Mouse (Mus musculus) forebrain, embryonic 11.5 days (tissue): Measurements from ENCODE around the gene Rbpj. TPM values are rescaled to one million over a fixed set of nuclear protein-coding genes. Genes with fewer than 3 reads are reported as not detected.

Experiments used
- ATAC-seq: fragments of 200-750 bp; cut with Nextera tagmentation; replicated peaks from 2 replicates; pipeline ENCODE4 v1.8.0; 2017; ENCODE audit warnings: moderate TSS enrichment; ENCODE audit not compliant: low FRiP score
- DNase-seq: peaks from one replicate; pipeline ENCODE4 v3.0.0-alpha.2; 2017; ENCODE audit warnings: low spot score
- H3K27ac ChIP-seq: fragments of 300-500 bp; sonication (generic); 2 replicates; pipeline ENCODE4 v1.5.1; 2014; ENCODE audit warnings: low read depth, low read length
- H3K27me3 ChIP-seq: fragments of 300-500 bp; sonication (generic); 2 replicates; pipeline ENCODE4 v1.6.1; 2014; ENCODE audit warnings: mild to moderate bottlenecking, low read length, mixed read lengths; ENCODE audit not compliant: control insufficient read depth, insufficient read depth
- H3K36me3 ChIP-seq: fragments of 300-500 bp; sonication (generic); 2 replicates; pipeline ENCODE4 v1.6.1; 2014; ENCODE audit warnings: mild to moderate bottlenecking, low read length, moderate library complexity, mixed read lengths; ENCODE audit not compliant: control insufficient read depth, insufficient read depth
- H3K4me1 ChIP-seq: fragments of 300-500 bp; sonication (generic); replicated peaks from 2 replicates; pipeline ENCODE4 v1.6.1; 2014; ENCODE audit warnings: low read length, mixed read lengths; ENCODE audit not compliant: control insufficient read depth, insufficient read depth
- H3K4me2 ChIP-seq: fragments of 300-500 bp; sonication (generic); 2 replicates; pipeline ENCODE4 v1.6.1; 2014; ENCODE audit warnings: low read depth, mild to moderate bottlenecking, low read length, moderate library complexity, mixed read lengths; ENCODE audit not compliant: severe bottlenecking
- H3K4me3 ChIP-seq: fragments of 300-500 bp; sonication (generic); 2 replicates; pipeline ENCODE4 v1.5.1; 2014; ENCODE audit warnings: low read depth, low read length
- H3K9ac ChIP-seq: fragments of 300-500 bp; sonication (generic); 2 replicates; pipeline ENCODE4 v1.6.1; 2014; ENCODE audit warnings: low read length
- H3K9me3 ChIP-seq: fragments of 300-500 bp; sonication (generic); 2 replicates; pipeline ENCODE4 v1.6.1; 2016; ENCODE audit warnings: low read length, mixed read lengths; ENCODE audit not compliant: control insufficient read depth
- WGBS: fragments of 180-500 bp; shearing (Covaris S2); extraction: QIAGEN DNeasy Blood & Tissue Kit; methylation state at CpG from one replicate; pipeline ENCODE4 v1.1.7; 2014; 5-methylcytosine and 5-hydroxymethylcytosine counted together
- polyA plus RNA-seq: library from polyadenylated mRNA; unstranded; fragments of >200 nt; fragmentation: Nextera tagmentation; extraction: Ambion mirVana; gene quantifications from 2 replicates; pipeline ENCODE4 v1.2.1, GENCODE M21; 2014

The Rbpj gene
- polyA plus RNA-seq, 1 experiment from 2014 or later: 61.5 TPM

DNA sequence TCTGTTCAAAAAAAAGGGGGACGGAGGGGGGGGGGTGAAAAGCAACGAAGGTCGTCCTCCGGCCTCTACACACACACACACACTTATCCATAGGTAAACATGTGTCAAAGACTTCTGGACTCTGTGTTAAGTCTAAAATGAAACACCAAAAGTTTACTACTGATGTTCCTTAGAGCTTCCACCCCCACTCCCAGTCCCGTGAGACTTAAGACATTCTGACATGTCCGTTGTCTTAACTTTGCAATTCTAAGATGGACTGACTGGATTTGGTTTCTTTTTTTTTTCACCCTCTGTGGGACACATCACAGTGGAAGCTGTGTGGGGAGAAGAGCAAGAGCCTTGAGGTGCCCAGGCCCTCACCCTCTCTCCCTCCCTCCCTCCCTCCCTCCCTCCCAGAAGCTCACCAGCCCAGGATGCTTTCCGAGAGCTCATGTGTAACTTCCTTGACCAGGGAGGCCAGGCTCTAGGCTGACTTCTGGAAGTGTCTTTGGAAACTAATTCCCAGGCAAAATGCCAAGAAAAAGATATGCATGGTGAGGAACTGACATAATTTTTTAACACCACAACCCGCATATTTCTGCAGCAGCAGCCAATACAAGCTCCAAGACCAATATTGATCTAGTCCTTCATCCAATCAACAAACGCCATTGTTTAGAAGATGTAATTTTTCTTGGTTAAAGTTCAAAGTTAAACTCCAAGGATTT, 31.0 kb downstream of the Rbpj start:
- Histone ChIP-seq H3K4me1 (no peaks in the 10 kb centered on the region), H3K4me2 (no peak overlapping the region), H3K9me3 (no peaks in the 10 kb centered on the region), H3K27ac (no peak overlapping the region), H3K27me3 (no peaks in the 10 kb centered on the region), H3K4me3 (no peak overlapping the region), H3K36me3 (no peaks in the 10 kb centered on the region), H3K9ac (no peak overlapping the region)
- no peak for ATAC-seq
- WGBS: 90% methylated on average over 9 of the region's 9 CpGs
- no peak for DNase-seq

DNA sequence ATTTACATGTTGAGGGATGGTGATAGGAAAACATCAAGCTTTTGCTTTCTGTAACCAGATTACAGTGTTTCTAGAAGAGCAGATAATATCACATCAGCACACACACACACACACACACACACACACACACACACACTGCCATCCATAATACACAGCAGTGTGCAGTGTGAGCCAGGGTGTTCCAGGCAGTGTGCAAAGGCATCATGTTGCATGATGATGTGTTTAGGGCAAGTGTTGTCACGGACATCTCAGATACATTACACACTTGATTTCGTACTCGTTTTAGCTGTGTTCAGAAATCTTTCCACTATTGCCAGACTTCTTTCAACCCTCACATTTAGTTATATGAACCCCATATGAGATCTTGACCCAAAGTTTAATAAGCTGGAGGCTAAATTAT, 33.6 kb downstream of the Rbpj start:
- Histone ChIP-seq H3K4me3 (no peak overlapping the region), H3K27me3 (no peaks in the 10 kb centered on the region), H3K4me2 (no peak overlapping the region), H3K9me3 (no peaks in the 10 kb centered on the region), H3K4me1 (no peaks in the 10 kb centered on the region), H3K36me3 (no peaks in the 10 kb centered on the region), H3K9ac (no peak overlapping the region), H3K27ac (no peak overlapping the region)
- 92% methylated on average over 3 of the region's 3 CpGs for WGBS
- DNase-seq (no peak), ATAC-seq (no peak)

DNA sequence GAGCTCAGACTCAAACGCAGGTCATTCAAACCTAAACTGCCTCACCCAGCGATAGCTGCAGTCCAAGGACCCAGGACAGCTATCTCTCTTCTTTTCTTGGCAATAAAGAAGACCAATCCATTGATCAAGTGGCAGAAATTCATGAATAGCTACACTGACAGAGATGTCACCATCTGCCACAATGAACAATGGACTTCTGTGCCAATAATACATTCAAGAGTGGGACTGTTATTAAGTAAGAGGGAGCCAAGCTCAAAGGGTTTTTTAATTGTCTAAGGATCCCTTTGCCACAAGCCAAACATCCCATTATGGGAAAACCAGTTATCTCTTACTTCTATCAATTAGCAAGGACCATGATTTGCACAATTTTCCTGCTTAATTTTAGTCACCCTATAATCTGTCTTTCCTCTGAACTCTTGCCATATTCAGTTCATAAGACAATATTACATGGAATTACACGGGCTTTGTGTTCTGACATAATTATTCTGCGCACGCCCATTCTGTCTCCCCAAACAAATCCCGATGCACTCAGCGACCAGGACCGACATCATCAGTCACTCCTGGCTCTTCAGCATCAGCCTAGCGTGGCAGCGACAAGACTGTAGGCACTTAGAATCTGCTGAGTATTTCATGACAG, 34.7 kb downstream of the Rbpj start:
- Histone ChIP-seq H3K36me3 (no peaks in the 10 kb centered on the region), H3K4me3 (no peak overlapping the region), H3K9ac (no peak overlapping the region), H3K4me2 (no peak overlapping the region), H3K9me3 (no peaks in the 10 kb centered on the region), H3K27me3 (no peaks in the 10 kb centered on the region), H3K27ac (no peak overlapping the region), H3K4me1 (no peaks in the 10 kb centered on the region)
- no peak for ATAC-seq
- WGBS: 74% methylated on average over 10 of the region's 10 CpGs
- no peak for DNase-seq

DNA sequence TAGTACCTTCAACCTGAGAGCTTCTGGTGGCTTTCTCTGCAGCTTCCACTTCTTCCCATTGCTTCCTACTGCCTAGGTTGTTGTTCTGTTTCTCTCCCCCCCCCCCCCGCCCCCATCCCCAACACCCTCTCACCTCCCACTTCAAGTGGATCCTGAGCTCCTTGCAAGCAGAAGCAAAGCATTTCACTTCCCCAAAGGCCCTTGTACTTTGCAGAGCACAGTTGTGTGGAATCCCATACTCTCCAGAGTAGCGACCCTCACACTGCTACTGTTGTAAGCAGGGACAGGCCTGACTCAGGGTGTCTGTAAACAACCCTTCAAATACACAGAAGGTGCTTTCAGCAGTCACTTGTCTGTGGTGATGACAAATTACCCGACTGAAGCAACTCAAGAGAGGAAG, 37.3 kb downstream of the Rbpj start:
- H3K27ac ChIP-seq: no peak overlapping the region
- H3K9me3 ChIP-seq: no peaks in the 10 kb centered on the region
- 78% methylated on average over 2 of the region's 3 CpGs for WGBS
- H3K4me1 ChIP-seq: no peaks in the 10 kb centered on the region
- ATAC-seq (no peak), DNase-seq (no peak)
- H3K4me2 ChIP-seq: no peak overlapping the region
- H3K4me3 ChIP-seq: no peak overlapping the region
- H3K27me3 ChIP-seq: no peaks in the 10 kb centered on the region
- H3K9ac ChIP-seq: no peak overlapping the region
- no peaks in the 10 kb centered on the region for H3K36me3 ChIP-seq

DNA sequence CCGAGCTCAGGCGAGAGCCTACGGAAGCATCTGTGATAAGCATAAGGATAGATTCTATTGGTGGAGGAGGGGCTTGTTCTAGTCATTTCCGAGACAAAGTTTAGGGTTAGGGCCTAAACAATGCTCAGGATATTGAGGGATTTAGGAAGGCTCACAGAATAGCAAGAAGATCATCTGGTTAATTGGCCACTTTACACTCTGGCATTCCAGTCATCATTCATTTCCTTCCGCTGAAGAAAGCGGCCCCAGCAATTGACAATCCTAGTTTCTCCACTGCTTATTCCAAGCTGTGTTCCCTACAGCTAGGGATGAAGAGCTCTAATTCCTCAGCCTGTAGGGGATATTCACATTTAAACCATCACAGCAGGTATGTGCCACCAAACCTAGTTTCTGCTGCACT, 39.8 kb downstream of the Rbpj start:
- no peak overlapping the region for H3K4me3 ChIP-seq
- no peaks in the 10 kb centered on the region for H3K36me3 ChIP-seq
- H3K27me3 ChIP-seq: no peaks in the 10 kb centered on the region
- H3K9me3 ChIP-seq: no peaks in the 10 kb centered on the region
- WGBS: 66% methylated on average over 6 of the region's 6 CpGs
- ATAC-seq (no peak), DNase-seq (no peak)
- no peaks in the 10 kb centered on the region for H3K4me1 ChIP-seq
- H3K27ac ChIP-seq: no peak overlapping the region
- H3K9ac ChIP-seq: no peak overlapping the region
- H3K4me2 ChIP-seq: no peak overlapping the region

DNA sequence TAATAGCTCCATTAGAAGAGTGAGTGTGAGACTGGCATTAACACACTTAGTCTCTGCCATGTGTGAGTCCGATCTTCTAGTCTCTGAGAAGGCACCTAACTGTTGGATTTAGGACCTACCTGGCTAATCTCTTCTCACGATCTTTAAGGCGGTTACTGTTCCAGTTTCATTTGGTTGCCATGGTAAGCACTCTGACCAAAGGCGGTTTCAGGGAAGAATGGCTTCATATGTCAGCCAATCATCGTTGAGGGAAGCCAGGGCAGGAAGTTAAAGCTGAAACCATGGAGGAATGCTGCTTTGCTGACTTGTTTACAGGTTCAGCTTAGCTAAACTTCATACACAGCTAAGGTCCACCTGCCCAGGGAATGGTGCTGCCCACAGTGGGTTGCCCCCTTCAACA, 41.4 kb downstream of the Rbpj start:
- no peak for DNase-seq

DNA sequence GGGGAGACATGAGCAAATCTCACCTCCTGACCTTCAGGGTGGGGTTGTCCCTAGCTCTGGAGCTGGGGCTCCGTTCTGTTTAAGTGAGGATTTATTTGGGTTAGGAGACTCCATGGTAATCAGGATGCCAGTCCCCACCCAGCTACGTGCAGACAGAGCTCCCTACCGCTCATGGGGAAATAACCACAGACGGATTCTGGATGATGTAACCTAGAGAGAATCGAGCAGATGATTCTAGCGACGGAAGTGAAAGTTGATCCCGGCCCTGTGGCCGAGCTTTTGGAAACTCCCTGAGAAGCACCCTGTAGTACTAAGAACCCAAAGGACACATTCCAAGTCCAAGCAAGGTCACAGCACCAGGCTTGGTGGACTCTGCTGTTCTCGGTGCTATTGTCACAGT, 43.5 kb downstream of the Rbpj start:
- Histone ChIP-seq H3K4me3 (no peak overlapping the region), H3K4me1 (no peaks in the 10 kb centered on the region), H3K27ac (no peak overlapping the region), H3K27me3 (no peaks in the 10 kb centered on the region), H3K9ac (no peak overlapping the region), H3K4me2 (no peak overlapping the region), H3K36me3 (no peaks in the 10 kb centered on the region), H3K9me3 (no peaks in the 10 kb centered on the region)
- WGBS: 85% methylated on average over 10 of the region's 10 CpGs
- DNase-seq: no peak
- ATAC-seq: no peak

More for the DNA sequence above, 41.4 kb downstream of the Rbpj start:
- H3K27ac ChIP-seq: no peak overlapping the region
- no peak overlapping the region for H3K4me2 ChIP-seq
- no peak overlapping the region for H3K4me3 ChIP-seq
- no peaks in the 10 kb centered on the region for H3K27me3 ChIP-seq
- H3K36me3 ChIP-seq: no peaks in the 10 kb centered on the region
- H3K4me1 ChIP-seq: no peaks in the 10 kb centered on the region
- no peak for ATAC-seq
- H3K9me3 ChIP-seq: no peaks in the 10 kb centered on the region
- H3K9ac ChIP-seq: no peak overlapping the region
- WGBS: 90% methylated on average over 5 of the region's 5 CpGs

DNA sequence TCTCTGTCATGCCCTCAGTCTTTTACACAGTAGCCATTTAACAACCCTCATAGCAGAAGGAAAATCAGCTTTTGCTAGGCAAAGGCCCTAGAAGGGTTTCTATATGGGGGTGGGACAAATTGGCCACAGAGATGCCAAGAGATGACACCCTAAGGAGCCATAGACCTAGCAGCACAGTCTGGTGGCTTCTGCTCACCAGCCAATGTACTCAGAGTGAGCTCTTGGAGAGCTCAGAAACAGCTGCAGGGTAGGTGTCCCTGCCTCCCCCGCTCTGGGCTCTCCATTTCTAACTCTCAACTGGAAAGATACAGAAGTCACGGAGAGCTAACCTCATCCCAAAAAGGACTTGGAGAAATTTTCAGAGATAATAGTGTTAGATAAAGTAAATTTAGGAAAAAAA, 44.0 kb downstream of the Rbpj start:
- Histone ChIP-seq H3K9ac (no peak overlapping the region), H3K9me3 (no peaks in the 10 kb centered on the region), H3K4me1 (no peaks in the 10 kb centered on the region), H3K4me2 (no peak overlapping the region), H3K4me3 (no peak overlapping the region), H3K36me3 (no peaks in the 10 kb centered on the region), H3K27ac (no peak overlapping the region), H3K27me3 (no peaks in the 10 kb centered on the region)
- DNase-seq (no peak), ATAC-seq (no peak)
- WGBS: 87% methylated on average over 2 of the region's 2 CpGs

- 92% methylated on average over 4 of the region's 4 CpGs for WGBS
- Histone ChIP-seq H3K27me3 (no peaks in the 10 kb centered on the region), H3K27ac (no peak overlapping the region), H3K4me3 (no peak overlapping the region), H3K9me3 (no peaks in the 10 kb centered on the region), H3K4me2 (no peak overlapping the region), H3K4me1 (no peaks in the 10 kb centered on the region), H3K36me3 (no peaks in the 10 kb centered on the region), H3K9ac (no peak overlapping the region)
- DNase-seq (no peak), ATAC-seq (no peak)
Observed at GRCm38 (mm10) chr5:53511426-53511825, 45.5 kb downstream of the Rbpj start.
